Mouse (Mus musculus): ENCODE data around the gene Cab39. TPM values are rescaled to one million over a fixed set of nuclear protein-coding genes. Genes with fewer than 3 reads are reported as not detected.

The Cab39 gene
- polyA plus RNA-seq, 1 experiment from 2014 or later = 34.6 TPM

- Histone ChIP-seq H3K9me3 (replicated peaks; ENCODE audit: low read length) (no peaks in the 10 kb centered on the region), H3K9ac (ENCODE audit: low read depth, low read length) (no peak overlapping the region), H3K27me3 (ENCODE audit: insufficient read depth, low read length) (no peaks in the 10 kb centered on the region), H3K4me1 (replicated peaks; ENCODE audit: insufficient read depth, low read length) (no peaks in the 10 kb centered on the region), H3K27ac (no peak overlapping the region), H3K36me3 (ENCODE audit: insufficient read depth, low read length) (peaks cover 22% of the 10 kb centered on the region), H3K4me2 (ENCODE audit: low read length) (no peak overlapping the region), H3K4me3 (replicated peaks; ENCODE audit: low read depth, low read length) (no peak overlapping the region)
- WGBS = 91% methylated on average over 14 of the region's 14 CpGs
- ATAC-seq (replicated peaks; ENCODE audit: low FRiP score, low read depth) (no peak), DNase-seq (ENCODE audit: low spot score) (no peak)
- no peak for TF ChIP-seq CTCF (IDR thresholded peaks at IDR 0.05; ENCODE audit: low read depth)
Observed at GRCm38 (mm10) chr1:85849016-85849415, 55.8 kb downstream of the Cab39 start.

GRCm38 (mm10) chr1:85850851-85851250 is 57.6 kb downstream of the Cab39 start:
- H3K4me1 ChIP-seq (replicated peaks; ENCODE audit: insufficient read depth, low read length) = no peaks in the 10 kb centered on the region
- 89% methylated on average over 5 of the region's 5 CpGs for WGBS
- no peak overlapping the region for H3K9ac ChIP-seq (ENCODE audit: low read depth, low read length)

GRCm38 (mm10) chr1:85852996-85853689 is 59.9 kb downstream of the Cab39 start:
- Histone ChIP-seq H3K4me1 (replicated peaks; ENCODE audit: insufficient read depth, low read length) (no peaks in the 10 kb centered on the region), H3K27me3 (ENCODE audit: insufficient read depth, low read length) (no peaks in the 10 kb centered on the region), H3K4me3 (replicated peaks; ENCODE audit: low read depth, low read length) (no peak overlapping the region), H3K9ac (ENCODE audit: low read depth, low read length) (no peak overlapping the region), H3K27ac (no peak overlapping the region), H3K36me3 (ENCODE audit: insufficient read depth, low read length) (peaks cover 9% of the 10 kb centered on the region), H3K9me3 (replicated peaks; ENCODE audit: low read length) (no peaks in the 10 kb centered on the region), H3K4me2 (ENCODE audit: low read length) (no peak overlapping the region)
- TF ChIP-seq CTCF (IDR thresholded peaks at IDR 0.05; ENCODE audit: low read depth) = peak; percentile 100
- WGBS = 69% methylated on average over 2 of the region's 2 CpGs
- ATAC-seq (replicated peaks; ENCODE audit: low FRiP score, low read depth) (peak; percentile 68), DNase-seq (ENCODE audit: low spot score) (peak; percentile 89)

More at GRCm38 (mm10) chr1:85850851-85851250, 57.6 kb downstream of the Cab39 start:
- DNase-seq (ENCODE audit: low spot score) = no peak
- Histone ChIP-seq H3K9me3 (replicated peaks; ENCODE audit: low read length) (no peaks in the 10 kb centered on the region), H3K27me3 (ENCODE audit: insufficient read depth, low read length) (no peaks in the 10 kb centered on the region), H3K27ac (no peak overlapping the region), H3K4me2 (ENCODE audit: low read length) (no peak overlapping the region), H3K4me3 (replicated peaks; ENCODE audit: low read depth, low read length) (no peak overlapping the region), H3K36me3 (ENCODE audit: insufficient read depth, low read length) (peaks cover 18% of the 10 kb centered on the region)
- ATAC-seq (replicated peaks; ENCODE audit: low FRiP score, low read depth) = no peak
- TF ChIP-seq CTCF (IDR thresholded peaks at IDR 0.05; ENCODE audit: low read depth) = no peak

- 0 out of 2 replicates have a peak, but pooled peaks have one; percentile 11 for ATAC-seq (replicated peaks; ENCODE audit: low FRiP score, low read depth)
Observed at GRCm38 (mm10) chr1:85853865-85854264, 60.6 kb downstream of the Cab39 start.

GRCm38 (mm10) chr1:85854475-85854874 is 61.2 kb downstream of the Cab39 start:
- ATAC-seq (replicated peaks; ENCODE audit: low FRiP score, low read depth) (no peak), DNase-seq (ENCODE audit: low spot score) (no peak)
- Histone ChIP-seq H3K4me1 (replicated peaks; ENCODE audit: insufficient read depth, low read length) (no peaks in the 10 kb centered on the region), H3K9me3 (replicated peaks; ENCODE audit: low read length) (no peaks in the 10 kb centered on the region), H3K4me2 (ENCODE audit: low read length) (no peak overlapping the region), H3K9ac (ENCODE audit: low read depth, low read length) (no peak overlapping the region), H3K27me3 (ENCODE audit: insufficient read depth, low read length) (no peaks in the 10 kb centered on the region), H3K4me3 (replicated peaks; ENCODE audit: low read depth, low read length) (no peak overlapping the region), H3K36me3 (ENCODE audit: insufficient read depth, low read length) (peaks cover under 1% of the 10 kb centered on the region; the same call in 1 of the 2 replicates), H3K27ac (no peak overlapping the region)
- peak; percentile 38; the same call in 1 of the 2 replicates for TF ChIP-seq CTCF (IDR thresholded peaks at IDR 0.05; ENCODE audit: low read depth)
- 80% methylated on average over 2 of the region's 2 CpGs for WGBS

More at GRCm38 (mm10) chr1:85853865-85854264, 60.6 kb downstream of the Cab39 start:
- H3K4me3 ChIP-seq (replicated peaks; ENCODE audit: low read depth, low read length) = no peak overlapping the region
- H3K9me3 ChIP-seq (replicated peaks; ENCODE audit: low read length) = no peaks in the 10 kb centered on the region
- no peak overlapping the region for H3K9ac ChIP-seq (ENCODE audit: low read depth, low read length)
- no peak overlapping the region for H3K27ac ChIP-seq
- no peak for DNase-seq (ENCODE audit: low spot score)
- H3K4me1 ChIP-seq (replicated peaks; ENCODE audit: insufficient read depth, low read length) = no peaks in the 10 kb centered on the region
- no peak overlapping the region for H3K4me2 ChIP-seq (ENCODE audit: low read length)
- no peak for TF ChIP-seq CTCF (IDR thresholded peaks at IDR 0.05; ENCODE audit: low read depth)
- WGBS = 91% methylated on average over 2 of the region's 2 CpGs
- no peaks in the 10 kb centered on the region for H3K27me3 ChIP-seq (ENCODE audit: insufficient read depth, low read length)
- peaks cover 7% of the 10 kb centered on the region for H3K36me3 ChIP-seq (ENCODE audit: insufficient read depth, low read length)

- Histone ChIP-seq H3K9me3 (replicated peaks; ENCODE audit: low read length) (no peaks in the 10 kb centered on the region), H3K36me3 (ENCODE audit: insufficient read depth, low read length) (no peaks in the 10 kb centered on the region), H3K4me1 (replicated peaks; ENCODE audit: insufficient read depth, low read length) (no peaks in the 10 kb centered on the region), H3K27ac (no peak overlapping the region), H3K4me3 (replicated peaks; ENCODE audit: low read depth, low read length) (no peak overlapping the region), H3K9ac (ENCODE audit: low read depth, low read length) (no peak overlapping the region), H3K4me2 (ENCODE audit: low read length) (no peak overlapping the region), H3K27me3 (ENCODE audit: insufficient read depth, low read length) (no peaks in the 10 kb centered on the region)
- DNase-seq (ENCODE audit: low spot score) (no peak), ATAC-seq (replicated peaks; ENCODE audit: low FRiP score, low read depth) (no peak)
- TF ChIP-seq CTCF (IDR thresholded peaks at IDR 0.05; ENCODE audit: low read depth) = no peak
- whole genome bisulfite sequencing = 83% methylated on average over 3 of the region's 3 CpGs
Observed at GRCm38 (mm10) chr1:85856266-85856665, 63.0 kb downstream of the Cab39 start.
